Mouse (Mus musculus): ENCODE results near the gene Trim25. TPM values are rescaled to one million over a fixed set of nuclear protein-coding genes. Genes with fewer than 3 reads are reported as not detected.

Trim25 gene
- total RNA-seq, 2 experiments from 2014 or later = 3.2 to 4.8 TPM

DNA sequence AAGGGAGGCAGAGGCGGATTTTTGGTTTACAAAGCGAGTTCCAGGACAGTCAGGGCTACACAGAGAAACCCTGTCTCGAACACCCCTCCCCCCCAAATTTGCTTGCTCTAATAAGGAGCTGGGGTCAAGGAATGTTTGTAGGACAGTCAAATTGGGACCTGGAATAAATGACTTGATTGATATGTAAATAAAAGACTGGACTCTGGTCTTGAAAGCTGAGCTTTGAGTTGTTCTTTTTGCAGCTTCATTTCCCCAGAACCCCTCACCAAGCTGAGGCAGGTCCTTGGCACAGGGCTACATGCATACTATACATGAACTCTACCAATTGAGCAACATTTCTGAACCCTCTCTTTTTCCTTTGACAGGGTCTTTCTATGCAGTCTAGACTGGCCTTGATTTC is 46.8 kb downstream of the Trim25 start:
- intact Hi-C loops (cut with DNase I) = no loop called here
- no peak for DNase-seq (ENCODE audit: low spot score in 2 of 2)

DNA sequence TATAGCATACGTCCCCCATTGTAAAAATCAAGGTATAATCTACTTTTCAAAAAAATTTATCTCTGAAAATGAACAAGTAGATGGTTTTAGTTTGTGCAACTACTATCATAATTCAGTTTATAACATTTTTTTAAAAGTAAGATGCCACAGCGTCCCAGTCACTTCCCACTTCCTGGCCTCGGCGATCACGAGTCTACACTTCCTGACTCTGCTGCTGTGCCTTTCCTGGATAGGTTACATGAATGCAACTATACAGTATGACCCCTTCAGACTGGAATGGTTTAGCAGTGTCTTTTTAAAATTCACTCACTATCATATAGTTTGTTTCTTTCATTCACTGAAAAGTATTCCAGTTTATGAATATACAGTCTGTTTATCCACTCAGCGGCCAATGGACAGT is 52.6 kb downstream of the Trim25 start:
- intact Hi-C loops (cut with DNase I) = no loop called here
- DNase-seq (ENCODE audit: low spot score in 2 of 2) = no peak

DNA sequence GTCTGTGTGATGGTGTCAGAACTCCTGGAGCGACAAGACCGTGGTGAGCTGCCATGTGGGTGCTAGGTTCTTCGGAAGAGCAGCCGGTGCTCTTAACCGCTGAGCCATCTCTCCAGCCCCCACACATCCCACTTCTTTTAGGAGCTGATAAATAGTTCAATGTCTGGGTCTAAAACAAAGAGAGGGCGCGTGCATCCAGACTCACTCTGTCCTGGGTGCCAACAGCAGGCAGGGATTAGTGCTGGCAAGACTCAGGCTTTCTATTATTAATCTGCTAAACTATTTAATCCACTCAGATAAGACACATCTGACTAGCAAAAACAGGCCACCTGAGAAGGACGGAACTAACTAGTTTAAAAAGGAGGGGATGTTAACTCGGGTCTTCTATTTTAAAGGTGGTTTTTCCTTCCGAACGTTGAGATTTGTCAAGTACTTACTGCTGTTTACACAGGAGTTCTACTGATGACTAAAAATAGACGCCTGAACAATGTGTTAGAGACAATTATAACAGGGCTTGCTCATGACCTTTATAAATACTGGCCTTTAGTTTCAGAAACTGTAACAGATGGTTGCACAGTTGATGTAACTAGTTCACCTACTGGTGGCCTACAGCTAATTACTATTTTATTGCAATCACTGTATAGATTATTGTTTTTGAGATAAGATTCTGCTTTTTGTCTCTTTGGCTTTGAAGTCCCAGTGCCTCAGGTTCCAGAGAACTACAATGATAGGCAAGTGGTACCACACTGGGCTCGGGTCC is 56.9 kb downstream of the Trim25 start:
- DNase-seq (ENCODE audit: low spot score in 2 of 2) = no peak
- intact Hi-C loops (cut with DNase I) = no loop called here

DNA sequence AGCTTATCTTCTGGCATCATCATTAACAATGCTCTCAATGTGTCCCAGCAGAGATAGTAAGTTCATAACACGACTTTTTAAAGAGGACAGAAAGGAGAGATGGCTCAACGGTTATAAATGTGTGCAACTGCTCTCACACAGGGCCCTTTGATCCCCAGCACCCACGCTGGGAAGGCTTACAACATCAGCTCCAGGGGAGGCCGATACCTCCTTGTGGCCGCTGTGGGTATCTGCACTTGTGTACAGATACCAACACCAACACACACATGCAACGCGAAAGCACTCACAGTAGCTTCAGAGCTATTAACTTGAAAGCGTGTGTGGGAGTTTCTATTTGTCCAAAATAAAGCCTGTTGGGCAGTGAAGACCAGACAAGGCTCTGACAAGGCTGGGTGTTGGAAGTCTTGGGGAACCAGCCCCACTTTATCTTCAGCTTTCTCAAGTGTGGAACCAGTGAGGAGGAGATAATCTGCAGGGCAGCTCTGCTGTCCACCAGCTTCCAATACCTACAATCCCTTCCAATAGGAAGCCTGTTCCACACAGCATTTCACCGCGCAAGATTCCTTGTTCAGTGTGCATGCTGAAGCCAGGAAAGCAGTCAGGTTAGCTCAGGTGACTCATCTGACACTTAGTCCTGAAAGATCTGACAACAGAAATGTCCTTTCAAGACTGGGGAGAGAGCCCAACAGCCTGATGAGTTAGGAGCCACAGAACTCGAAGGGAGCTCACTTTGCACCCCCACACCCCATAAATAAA is 59.5 kb downstream of the Trim25 start:
- intact Hi-C loops (cut with DNase I) = no loop called here
- DNase-seq (ENCODE audit: low spot score in 2 of 2) = no peak

DNA sequence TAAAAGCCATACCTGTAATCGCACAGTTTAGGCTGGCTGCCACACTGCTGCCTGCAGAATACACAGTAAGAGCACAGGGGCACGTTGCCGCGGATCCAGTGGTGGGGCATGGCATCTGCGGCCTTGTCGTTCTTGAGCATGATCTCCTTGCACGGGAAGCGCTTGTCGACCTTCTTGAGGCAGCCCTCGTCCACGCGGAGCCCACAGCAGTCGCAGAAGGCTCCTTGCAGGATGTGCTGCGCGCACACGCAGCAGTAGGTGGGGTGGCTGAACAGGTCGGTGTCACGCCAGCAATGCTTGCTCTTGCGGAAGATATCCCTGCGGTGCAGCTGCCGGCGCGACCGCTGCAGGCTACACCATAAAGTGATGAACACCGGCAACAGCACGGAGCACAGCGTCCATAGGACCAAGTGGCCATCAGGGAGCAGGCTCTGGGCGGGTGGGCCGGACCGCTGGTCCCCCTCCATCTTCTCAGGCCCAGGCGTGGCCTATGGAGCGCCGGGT is 60.8 kb downstream of the Trim25 start:
- intact Hi-C loops (cut with DNase I) = no loop called here
- DNase-seq (ENCODE audit: low spot score in 2 of 2) = peak; percentile 45 to 48

DNA sequence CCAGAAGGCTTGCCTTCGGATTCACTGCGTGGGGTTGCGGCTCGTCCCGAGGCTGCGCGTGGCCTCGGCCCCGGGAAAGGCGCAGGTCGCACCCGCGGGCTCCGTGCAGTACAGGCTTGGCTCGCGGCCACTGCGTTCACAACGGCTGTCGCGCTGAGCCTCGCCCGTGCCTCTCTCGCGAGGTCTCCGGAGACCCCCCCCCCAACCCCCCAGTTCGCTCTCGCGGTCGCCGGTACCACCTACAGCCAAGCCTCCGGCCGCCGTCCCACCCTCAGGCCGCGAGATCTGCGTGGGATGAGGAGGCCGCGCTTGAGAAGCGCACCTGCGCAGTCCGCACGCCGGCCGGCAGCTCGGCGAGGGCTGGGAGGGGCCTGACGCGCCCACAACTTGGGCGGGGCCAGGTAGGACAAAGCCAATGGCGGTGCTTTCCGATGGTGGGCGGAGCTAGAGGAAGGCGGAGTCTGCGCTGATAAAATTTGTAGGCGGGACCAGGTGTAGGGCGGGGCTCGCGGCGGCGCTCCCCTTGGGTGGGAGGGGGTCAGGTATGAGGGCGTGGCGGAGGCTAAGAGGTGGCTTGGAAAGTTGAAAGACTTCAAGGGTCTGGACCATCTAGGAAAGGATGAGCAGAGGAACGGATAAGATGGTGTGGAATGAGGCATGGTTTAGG is 61.4 kb downstream of the Trim25 start:
- peak; percentile 91 to 93 for DNase-seq (ENCODE audit: low spot score in 2 of 2)
- intact Hi-C loops (cut with DNase I) = no loop called here

DNA sequence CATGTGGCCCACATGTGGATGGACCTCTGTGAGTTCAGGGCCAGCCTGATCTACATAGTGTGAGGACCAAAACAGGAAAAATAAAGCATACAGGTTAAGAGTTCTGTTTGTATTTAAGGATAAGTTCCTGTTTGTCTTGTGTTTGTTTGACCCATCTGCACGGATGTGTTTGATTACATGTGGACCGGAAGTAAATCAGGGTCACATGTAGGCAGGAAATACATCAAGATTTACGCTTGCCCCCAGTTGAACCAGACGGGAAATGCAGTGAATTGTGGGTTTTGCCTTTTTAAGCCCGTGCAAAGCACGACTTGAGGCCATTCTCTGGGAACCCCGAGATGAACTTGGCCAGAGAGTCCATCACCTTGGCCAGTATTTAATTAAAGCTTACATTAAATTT is 62.2 kb downstream of the Trim25 start:
- no peak for DNase-seq (ENCODE audit: low spot score in 2 of 2)
- intact Hi-C loops (cut with DNase I) = no loop called here

DNA sequence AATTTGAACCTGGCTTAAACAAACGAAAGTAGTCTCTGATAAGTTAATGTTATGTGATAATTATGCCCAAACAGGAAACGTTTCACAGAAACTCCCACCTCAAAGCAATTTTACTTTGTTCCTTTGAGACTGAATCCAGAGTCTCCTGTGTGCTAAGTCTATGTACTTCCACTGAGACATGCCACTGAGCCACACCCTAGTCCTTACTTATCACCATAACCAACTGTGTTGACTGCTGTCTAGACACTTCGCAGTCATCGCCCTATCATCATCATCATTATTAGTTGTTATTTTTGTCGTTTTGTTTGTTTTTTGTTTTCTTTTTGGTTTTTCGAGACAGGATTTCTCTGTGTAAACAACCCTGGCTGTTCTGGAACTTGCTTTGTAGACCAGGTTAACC is 65.1 kb downstream of the Trim25 start:
- intact Hi-C loops (cut with DNase I) = no loop called here
- DNase-seq (ENCODE audit: low spot score in 2 of 2) = no peak

DNA sequence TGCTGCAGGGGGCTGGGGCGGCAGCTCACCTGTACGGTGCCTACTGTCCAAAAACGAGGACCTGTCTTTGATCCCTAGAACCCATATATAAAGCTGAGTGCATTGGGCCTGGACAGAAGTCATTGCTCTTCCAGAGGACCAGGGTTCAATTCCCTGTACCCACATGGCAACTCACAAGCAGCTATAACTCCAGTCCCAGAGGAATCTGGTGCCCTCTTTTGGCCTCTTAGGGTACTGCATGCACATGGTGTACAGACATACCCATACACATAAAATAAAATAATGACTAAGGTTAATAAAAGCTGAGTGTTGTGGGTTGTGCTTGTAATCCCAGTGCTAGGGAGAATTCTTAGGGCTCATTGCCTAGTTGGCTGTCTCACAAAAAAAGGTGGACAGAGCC is 66.1 kb downstream of the Trim25 start:
- intact Hi-C loops (cut with DNase I) = no loop called here
- DNase-seq (ENCODE audit: low spot score in 2 of 2) = no peak

DNA sequence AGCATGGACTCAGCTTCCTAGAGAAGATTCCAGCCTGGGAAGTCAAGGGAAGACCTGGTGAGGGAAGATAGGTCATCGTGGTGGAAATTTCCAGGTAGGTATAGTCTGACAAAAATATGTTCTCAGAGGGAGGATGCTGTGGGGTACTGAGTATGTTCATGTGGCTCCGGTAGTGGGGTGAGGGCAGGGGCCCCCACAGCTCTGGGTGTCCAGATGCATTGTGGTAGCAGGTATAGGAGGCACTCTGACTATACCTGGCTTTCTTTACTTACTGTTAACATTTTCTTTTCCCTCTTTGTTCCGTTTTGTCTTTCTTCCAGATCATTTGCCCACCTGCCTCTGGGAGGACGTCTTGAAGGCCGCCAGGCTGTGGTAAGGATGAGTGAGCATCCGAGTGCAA is 67.0 kb downstream of the Trim25 start:
- DNase-seq (ENCODE audit: low spot score in 2 of 2) = no peak
- intact Hi-C loops (cut with DNase I) = no loop called here

DNA sequence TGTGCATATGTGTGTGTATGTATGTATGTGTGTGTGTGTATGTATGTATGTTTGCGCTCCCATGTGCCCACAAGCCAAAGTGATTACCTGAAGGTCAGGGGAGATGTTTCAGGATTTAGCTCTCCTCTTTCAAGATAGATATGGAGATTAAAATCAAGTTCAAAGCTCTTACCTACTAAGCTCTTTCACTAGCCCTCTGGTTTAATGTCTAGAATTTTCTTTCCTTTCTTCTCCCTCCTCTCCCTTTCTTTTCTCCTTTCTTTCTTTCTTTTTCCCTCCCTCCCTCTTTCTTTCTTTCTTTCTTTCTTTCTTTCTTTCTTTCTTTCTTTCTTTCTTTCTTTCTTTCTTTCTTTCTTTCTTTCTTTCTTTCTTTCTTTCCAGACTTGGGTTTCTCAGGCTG is 67.6 kb downstream of the Trim25 start, which contains the start of gene Dgke:
Dgke (minus strand) TSS at position 101 of the 400 bp plus-strand sequence.
- intact Hi-C loops (cut with DNase I) = no loop called here
- DNase-seq (ENCODE audit: low spot score in 2 of 2) = no peak

DNA sequence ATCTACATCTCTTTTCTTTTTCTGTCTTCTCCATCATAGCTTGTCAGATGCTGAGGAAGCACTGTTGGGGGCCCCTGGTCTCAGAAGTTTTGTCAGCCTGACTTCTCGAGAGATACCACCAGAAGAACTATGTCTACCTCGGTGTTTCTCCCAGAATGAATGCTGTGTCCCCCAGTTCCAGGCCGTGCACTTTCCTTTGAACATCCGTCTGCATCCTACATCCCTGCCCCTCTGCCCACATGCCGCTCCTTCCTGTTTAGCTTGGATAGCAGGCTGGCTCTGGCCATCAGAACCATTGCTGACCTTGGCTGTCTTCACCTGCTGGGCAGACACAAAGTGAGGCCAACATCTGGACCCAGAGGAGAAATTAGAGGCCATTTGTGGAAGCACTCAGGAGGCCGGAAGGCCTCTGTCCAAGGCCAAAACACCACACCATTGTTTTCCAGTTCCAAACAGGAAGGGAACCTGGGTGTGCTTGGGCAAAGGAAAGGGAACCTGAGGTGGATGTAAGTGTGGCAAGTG is 68.2 kb downstream of the Trim25 start:
- DNase-seq (ENCODE audit: low spot score in 2 of 2) = no peak
- intact Hi-C loops (cut with DNase I) = no loop called here

DNA sequence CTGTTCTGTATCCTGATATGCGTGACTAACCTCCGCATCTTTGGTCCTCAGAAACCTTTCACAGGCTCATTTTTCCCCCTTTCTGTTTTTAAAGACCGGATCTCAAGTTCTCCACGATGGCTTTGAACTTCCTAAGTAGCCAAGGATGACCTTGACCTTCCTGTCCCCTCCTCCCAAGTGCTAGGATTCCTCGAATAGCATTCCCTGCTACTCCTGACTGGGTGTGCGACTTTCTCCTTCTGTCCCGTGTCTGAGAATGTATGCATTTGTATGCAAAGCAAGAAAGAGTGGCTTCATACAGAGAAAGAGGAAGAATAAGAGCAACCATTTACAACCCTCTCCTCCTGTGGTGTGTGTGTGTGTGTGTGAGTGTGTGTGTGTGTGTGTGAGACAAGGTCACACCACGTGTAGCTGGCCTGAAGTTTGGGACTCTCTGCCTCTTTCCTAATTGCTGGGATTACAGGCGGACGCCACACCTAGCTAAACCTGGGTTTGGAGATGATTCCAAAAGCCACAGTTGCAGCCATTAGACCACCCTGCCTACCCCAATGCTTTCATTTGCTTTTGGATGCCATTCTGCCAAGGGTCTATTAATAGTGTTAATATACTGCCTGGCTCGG is 68.8 kb downstream of the Trim25 start:
- DNase-seq (ENCODE audit: low spot score in 2 of 2) = no peak
- intact Hi-C loops (cut with DNase I) = no loop called here

DNA sequence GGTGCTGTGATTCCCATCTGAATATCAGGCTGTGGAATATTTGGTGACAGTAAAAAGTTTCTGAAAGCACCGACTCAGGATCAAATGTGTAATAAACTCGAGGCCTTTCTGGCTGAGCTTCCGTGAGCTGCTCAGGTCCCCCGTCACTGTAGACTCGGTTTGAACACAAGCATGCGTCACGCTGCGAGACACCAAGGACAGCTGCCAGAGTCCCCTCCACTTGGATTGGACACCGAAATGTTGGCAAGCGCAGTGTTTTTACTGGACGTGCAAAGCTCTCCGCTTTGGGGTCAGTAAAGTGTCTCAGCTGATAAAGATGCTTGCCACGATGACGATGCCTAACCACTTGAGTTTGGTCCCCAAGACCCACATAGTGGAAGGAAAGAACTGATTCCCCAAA is 69.5 kb downstream of the Trim25 start:
- intact Hi-C loops (cut with DNase I) = no loop called here
- no peak for DNase-seq (ENCODE audit: low spot score in 2 of 2)

DNA sequence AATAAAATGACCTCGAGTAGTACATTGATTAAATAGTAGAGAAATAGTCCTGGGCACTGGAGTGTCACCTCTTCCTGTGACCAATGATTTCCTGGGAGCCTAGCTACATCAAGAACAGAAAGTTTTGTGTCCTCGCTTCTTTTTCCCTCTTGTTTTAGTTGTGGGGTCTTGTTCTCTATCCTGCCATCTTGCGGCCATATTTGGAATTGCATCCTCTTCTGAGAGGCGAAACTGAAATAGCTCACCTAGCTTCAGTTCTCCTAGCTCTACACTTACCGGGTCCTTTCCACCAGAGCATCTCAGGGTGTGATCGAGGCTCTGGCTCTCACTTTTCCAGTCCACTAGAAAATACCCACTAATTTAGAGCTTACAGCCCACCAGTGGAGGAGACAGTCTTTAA is 70.1 kb downstream of the Trim25 start:
- DNase-seq (ENCODE audit: low spot score in 2 of 2) = peak; percentile 71 to 77
- intact Hi-C loops (cut with DNase I) = no loop called here

Other genes starting within 250 kb of the Trim25 start
- 10 to 100 TPM; 38.4 to 40.3 TPM for gene Akap1, start 134.8 kb upstream of the Trim25 start, total RNA-seq (2021)
- gene Scpep1, start 43.9 kb upstream of the Trim25 start, total RNA-seq (2021) = 10 to 100 TPM; 19.8 to 19.9 TPM
- gene Elobl, start 32.4 kb upstream of the Trim25 start, total RNA-seq (2021) = not detected
- 10 to 100 TPM; 20.4 to 20.9 TPM for gene Coil, start 29.1 kb upstream of the Trim25 start, total RNA-seq (2021)
- 10 to 100 TPM; 44.9 to 47.8 TPM for gene Dgke, start 67.5 kb downstream of the Trim25 start, total RNA-seq (2021)
- not detected for gene Gm525, start 74.5 kb downstream of the Trim25 start, total RNA-seq (2021)